Mouse (Mus musculus) spleen, postnatal 36 days (tissue): ENCODE data around the gene Dnaja3.

ENCODE experiments used
- DNase-seq, 2 experiments: peaks; one replicate each; pipeline ENCODE4 v3.0.0; 2022; ENCODE audit warnings: low spot score in 2 of 2, mixed read lengths in 1 of 2

Gene Dnaja3

DNA sequence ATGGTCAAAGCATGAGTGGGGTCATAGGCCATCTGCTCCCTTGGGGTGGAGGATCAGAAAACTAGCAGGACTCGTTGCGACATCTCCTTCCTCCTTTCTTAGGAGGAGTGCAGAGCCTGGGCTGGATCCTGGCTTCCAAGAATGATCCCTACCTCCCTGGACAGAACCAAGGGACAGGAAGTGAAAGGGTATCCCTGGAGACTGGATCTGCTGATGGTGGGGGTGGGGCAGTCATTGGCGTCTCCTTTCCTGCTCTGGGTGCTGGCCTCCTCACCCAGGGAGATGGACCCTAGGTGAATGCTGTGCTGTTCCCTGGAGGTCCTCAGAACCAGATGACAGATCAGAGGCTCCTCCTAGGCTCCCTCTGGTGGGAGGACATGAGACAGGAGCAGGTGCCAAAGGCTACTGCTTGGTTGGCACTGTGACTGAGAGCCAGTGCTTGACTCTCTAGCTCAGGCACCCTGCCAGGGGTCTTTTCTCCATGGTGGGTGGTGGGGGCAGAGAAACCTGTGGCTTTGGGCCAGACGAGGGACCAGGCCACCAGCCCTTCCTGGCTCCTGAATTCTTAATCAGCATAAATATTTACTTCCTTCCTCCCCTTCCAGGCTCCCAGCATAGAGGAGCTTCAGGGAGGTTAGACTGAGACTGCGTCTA lies 33.2 kb upstream of the Dnaja3 start:
- DNase-seq, result no peak

DNA sequence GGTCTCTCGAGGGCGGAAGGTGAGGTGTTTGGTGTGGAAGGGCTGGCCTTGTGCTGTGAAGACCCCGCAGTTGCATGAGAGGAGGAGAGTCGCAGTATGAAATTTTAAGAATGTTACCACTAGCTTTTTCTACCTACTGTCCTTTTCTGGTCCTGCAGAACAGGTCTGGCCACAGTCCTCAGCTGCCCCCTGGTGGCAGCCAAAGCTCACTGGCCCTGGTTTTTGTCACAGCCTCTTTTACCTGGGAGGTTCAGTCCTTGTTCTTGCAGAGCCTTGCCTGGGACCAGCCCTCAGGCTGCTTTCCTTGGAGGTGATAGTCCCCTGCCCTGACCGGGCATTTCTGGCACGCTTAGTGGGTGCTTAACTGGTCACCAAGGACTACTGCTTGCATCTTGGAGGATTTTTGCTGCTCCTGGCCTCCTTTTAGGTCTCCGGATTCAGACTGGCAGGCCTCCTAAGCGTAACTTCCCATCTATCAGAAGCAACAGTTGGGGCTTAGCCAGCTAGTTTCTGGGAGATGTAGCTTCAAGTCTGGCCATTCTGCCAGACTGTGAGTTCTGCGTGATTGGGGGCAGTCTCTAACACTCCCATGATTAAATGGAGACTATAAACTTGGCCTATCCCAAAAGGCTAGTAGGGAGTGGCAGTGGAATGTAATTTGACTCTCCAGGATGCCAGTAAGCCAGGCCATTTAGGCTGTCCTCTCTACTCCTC lies 31.8 kb upstream of the Dnaja3 start:
- peak; percentile 75 to 79 for DNase-seq

DNA sequence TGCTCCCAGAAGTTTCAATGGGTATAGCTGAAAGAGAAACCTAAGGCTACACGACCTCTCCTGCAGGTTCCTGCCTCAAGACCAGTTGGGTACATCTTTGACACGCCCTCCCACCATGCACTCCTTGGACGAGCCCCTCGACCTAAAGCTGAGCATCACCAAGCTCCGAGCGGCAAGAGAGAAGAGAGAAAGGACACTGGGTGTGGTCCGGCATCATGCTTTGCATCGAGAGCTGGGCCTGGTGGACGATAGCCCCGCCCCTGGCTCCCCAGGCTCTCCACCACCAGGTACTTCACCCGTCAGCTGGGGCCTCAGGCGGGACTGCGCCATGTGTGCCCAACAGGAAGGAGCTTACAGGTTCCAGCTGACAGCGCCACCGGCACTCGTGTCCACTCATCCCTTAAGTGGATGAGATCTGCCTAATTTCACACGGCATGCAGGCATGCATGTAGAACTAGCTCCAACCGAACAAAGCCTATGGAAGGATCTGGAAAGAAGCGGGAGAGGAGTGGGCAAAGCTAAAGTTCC lies 31.2 kb upstream of the Dnaja3 start:
- no peak for DNase-seq

DNA sequence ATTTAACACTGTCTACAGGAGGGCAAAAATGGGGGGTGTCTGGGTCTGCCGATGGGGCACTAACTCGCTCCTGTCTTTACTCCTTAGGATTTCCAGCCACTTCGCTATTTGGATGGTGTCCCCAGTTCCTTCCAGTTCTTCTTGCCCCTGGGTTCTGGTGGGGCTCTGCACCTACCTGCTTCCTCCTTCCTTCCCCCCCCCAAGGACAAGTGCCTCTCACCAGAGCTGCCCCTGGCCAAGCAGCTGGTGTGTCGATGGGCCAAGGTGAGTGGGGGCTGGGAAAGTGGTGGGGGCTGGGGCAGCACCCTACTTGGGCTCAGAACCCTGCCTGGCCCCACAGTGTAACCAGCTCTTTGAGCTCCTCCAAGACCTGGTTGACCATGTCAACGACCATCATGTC lies 28.6 kb upstream of the Dnaja3 start:
- no peak for DNase-seq

DNA sequence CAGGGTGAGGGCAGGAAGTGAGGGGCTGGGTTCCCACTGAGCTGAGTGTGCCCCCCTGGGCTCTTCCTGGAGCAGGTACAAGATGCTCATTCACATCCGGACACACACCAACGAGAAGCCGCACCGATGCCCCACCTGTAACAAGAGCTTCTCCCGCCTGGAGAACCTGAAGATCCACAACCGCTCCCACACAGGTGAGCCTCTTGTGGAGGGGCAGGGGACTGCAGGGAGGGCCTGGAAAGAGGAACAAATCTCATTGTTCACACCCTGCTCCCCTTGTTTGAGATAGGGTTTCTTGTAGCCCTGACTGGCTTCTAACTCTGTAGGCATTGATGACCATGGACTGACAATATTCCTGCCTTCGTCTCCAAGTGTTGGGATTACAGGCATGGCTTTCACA lies 28.1 kb upstream of the Dnaja3 start:
- DNase-seq, result no peak

DNA sequence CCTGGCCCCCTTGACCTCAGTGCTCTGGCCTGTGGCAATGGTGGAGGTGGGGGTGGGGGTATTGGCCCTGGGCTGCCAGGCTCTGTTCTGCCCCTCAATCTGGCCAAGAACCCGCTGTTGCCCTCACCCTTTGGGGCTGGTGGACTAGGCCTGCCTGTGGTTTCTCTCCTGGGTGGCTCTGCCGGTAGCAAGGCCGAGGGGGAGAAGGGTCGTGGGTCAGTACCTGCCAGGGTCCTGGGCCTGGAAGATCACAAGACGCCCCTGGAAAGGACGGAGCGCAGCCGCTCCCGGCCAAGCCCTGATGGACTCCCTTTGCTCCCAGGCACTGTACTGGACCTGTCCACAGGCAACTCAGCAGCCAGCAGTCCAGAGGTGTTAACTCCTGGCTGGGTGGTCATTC lies 26.1 kb upstream of the Dnaja3 start:
- no peak for DNase-seq

DNA sequence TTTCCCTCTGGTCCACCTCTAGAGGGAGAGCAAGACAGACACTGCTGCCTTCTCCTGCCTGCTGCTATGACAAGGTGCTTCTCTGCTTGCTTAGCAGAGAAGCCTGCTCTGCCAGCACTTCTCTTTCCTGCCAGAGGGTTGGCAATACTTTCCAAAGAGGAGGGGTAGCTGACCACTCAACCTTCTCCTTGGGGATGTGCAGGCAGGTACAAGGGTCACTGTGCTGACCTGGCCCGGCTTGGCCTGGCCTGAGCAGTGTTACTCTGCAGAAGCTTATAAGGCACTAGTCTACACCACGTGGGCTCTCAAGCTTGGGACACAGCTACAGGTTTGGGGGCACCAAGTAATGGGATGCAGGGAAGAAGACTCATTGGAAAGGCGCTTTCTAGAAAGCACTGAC lies 25.1 kb upstream of the Dnaja3 start:
- DNase-seq, result no peak

DNA sequence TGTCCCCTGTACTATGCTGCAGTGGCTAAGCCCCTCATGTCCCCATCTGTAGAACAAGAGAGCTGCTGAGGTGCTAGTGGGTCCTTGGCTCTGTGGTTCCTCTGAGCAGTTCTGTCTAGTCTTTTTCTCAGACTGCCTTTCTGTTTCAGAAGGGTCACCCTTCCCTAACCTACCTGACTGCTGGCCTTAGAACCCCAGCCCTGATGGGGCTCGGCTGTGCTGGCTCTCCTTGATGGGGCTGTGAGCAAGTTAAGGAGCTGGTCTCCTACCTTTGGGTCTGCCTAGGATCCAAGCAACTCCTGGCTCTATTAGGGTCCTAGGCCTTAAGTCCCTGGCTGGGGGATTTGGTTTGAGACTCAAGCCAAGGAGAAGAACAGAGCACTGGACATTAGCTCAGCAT lies 24.5 kb upstream of the Dnaja3 start:
- DNase-seq, result no peak

DNA sequence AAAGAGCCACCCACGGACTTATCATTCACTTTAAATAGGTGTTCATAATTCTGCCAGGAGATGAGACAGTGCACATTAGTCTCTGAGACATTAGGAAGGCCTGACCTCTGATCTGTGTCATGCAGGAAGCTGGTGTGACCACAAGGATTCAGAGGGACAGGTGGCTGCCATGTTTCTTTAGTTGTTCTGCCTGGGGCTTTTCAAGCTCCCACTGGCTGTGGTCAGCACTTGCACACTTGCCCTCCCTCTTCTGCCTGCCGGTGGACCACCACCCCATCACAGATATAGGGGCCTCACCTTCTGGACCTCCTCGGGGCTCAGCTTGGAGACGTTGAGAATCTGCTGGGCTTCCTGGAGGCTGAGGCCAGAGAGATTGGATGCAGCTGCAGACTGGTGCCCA lies 23.0 kb upstream of the Dnaja3 start:
- no peak for DNase-seq

DNA sequence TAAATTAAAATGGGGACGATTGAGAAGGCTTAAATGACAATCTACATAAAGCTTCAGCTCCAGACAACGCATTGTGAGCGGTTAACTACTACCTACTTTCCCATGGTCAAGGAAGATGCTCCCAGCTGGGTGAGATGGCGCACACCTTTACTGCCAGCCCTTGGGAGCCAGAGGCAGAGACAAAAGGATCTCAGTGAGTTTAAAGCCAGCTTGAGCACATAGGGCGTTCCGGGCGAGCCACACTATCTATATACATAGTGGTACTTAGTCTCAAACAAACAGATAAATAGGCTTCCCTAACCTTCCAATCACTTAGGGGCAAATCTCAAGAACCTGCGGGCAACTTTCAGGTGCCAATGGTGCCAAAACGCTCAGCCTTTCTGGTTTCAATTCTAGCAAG lies 15.7 kb upstream of the Dnaja3 start:
- no peak for DNase-seq

DNA sequence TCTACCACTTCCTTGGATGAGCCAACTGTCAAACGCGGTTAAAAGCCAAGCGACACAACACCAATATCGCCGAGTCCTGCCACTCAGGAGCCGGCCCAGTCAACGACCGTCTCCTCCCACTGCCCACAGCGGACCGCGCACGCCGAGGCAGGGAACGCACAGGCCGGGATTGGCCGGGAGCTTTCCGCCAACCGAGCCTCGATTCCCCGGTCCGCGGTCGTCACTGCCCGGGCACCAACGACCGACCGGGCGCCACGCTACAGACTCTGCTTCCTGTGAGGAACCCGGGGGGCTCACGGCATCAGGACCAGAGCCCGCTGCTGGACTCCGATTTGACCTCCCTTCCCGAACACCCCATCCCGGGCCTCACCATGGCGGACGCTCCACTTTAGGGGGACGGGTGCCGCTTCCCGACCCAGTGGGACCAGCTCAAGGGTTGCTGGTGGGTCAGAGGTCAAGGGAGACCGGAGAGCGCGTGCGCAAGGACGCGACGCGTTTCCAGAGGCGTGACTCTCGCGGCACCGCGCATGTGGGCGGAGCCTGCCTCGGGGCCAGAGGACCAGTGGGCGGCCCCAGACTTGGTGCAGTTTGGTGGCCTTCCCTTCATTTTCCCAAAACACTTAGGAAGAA lies 15.2 kb upstream of the Dnaja3 start, which contains the start of gene Pam16:
Gene Pam16, minus strand, starts transcription at position 508 of the 630 bp plus-strand sequence.
- peak; percentile 86 to 90 for DNase-seq

DNA sequence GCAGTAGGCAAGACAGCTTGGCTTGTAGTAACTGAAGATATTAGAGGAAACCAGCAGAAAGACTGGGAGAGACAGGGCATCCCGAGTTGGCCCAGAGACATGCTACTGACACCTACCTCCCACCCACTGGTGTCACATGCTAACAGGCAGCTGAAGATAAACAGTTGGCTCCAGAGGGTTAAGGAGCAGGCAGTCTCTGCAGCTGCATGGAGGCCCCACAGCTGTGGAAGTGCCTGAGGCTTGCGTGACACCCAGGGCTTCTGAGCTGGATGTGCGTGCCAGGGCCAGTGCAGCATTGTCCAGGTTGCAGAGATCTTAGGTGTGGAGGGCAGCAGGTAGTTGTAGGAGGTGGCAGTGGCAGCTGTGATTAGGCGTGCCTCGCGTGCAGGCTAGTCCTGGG lies 12.7 kb upstream of the Dnaja3 start:
- no peak for DNase-seq

DNA sequence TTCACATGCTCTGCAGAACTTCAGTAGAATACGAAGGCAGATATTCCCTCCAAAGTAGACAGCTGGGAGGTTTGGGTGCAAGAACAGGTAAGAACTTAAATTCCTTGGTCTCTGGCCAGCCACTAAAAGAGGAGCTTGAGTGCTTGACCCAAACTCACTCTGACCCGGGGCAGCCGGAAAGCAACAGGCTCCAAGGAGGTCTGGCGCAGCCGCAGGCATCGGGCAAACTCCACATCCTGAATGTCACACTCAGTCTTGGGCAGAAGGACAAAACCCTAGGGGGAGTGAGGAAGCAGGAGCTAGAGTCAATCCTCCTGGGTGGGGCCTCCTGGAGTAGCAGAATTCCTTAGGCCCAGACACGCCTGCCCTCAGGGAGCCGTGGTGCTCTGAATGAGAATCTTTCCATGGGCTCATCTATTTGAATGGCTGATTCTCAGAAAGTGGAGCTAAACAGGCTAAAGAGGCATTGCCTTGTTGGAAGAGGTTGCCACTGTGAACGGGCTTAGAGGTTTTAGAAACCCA lies 10.8 kb upstream of the Dnaja3 start:
- no peak for DNase-seq

DNA sequence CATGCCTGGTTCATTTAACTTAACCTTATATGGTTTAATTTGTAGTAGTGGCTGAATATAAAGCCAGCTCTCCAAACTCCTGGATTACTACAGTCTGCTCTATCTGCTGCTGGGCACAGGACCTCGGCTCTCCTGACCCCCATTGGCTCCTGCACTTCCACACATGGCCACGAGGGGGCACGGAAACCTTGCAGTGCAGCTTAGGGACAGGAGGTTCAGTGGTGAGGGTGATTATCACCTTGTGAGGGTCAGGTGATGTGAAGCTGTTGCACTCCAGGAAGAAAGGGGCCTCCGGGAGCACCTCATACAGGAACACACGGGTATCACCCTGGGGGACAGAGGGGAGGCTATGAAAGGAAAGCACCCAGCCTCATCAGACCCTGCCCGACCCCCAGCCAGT lies 9.8 kb upstream of the Dnaja3 start:
- DNase-seq, result peak; percentile 63 to 71

DNA sequence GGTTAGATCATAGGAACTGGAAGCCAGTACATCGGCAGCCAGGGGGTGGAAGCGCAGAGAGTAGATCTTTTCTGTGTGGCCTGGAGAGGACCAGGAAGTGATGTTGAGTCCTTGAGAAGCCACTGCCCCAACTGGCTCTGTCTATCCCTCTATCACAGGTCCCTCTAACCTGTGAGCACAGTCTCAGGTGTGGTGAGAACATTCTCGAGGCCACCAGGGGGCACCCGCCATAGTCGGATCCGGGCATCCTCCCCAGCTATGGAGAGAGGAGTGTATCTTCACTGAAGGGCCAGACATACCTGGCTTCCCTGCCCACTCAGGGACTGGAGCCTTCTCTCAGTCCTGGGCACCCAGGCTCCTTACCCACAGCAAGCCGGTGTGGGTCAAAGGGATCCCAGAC lies 7.7 kb upstream of the Dnaja3 start:
- DNase-seq, result no peak

DNA sequence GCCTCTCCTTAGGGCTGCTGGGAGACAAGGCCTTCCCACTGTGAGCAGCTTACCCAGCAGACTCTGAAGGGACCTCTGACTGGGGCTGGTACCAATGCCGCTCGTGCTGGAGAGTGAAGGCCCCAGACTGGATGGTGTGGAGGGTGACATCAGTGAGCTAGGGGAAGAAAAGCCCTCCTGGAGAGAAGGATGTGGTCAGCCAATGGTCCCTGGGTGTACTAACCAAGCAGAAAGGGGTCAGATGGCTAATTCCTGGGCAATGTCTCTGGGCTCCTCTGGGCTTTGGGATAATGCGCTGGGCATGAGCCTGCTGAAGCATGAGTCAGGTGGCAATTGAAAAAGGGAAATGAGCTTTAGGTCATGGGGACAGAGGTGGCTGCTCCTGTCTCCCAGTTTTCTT lies 6.1 kb upstream of the Dnaja3 start:
- DNase-seq, result no peak

DNA sequence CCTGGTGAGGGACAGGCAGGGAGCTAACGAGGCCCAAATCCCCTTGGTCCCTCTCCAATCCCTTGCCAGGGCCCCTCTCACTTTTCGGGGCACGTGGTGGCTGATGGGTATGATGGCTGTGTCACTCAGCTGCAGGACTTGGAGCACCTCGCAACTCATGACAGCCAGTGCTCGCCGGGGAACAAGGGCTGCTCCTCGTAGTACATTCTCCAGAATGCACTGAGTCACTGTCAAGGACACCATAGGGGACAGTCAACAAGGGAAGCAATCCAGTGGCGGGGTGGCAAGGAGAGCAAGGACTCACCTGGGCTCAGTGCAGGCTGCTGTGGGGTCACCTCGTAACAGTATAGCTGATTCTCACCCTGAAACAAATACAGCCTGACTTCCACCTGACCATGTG lies 5.1 kb upstream of the Dnaja3 start:
- DNase-seq, result no peak

DNA sequence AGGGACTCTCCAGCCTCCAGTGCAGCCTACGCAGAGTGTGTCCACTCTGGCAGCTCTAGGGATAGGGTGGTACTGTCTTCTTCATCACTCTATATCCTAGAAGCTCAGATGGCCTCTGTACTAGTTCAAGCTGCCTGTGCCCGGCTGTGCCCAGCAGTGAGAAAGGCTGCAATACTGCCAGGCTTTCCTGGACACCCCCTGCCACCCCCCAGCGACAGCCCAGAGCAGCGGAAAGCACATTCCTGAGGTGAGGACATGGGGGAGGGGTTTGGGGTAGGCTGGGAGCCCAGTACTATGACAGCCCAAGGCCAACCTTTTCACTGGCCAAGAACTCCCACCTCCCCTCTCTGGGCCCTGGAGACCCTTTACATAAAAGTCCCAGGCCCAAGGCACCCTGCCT lies 4.0 kb upstream of the Dnaja3 start:
- DNase-seq, result no peak

DNA sequence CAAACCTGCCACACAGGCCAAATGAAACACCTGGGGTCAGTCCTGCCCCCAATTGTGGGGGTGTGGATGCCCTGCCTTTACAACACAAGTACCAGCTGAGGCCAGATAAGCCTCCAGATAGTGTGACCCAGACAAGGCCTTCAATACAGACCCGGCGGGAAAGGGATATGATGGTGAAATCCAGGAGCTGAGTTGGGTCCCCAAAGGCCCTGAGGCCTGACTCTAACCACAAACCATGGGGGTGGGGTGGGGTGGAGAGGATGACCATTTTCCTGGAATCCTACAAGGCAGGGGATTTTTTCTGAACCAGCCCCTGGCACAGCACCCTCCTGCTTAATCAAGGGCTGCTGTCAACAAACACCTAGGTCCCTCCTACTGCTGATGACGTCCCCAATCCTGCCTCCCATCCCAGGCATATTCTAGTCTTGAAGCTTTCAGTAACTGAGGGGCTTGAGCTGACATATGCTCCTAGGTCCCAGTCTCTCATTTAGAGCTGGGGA lies 848 bp upstream of the Dnaja3 start:
- no peak for DNase-seq

DNA sequence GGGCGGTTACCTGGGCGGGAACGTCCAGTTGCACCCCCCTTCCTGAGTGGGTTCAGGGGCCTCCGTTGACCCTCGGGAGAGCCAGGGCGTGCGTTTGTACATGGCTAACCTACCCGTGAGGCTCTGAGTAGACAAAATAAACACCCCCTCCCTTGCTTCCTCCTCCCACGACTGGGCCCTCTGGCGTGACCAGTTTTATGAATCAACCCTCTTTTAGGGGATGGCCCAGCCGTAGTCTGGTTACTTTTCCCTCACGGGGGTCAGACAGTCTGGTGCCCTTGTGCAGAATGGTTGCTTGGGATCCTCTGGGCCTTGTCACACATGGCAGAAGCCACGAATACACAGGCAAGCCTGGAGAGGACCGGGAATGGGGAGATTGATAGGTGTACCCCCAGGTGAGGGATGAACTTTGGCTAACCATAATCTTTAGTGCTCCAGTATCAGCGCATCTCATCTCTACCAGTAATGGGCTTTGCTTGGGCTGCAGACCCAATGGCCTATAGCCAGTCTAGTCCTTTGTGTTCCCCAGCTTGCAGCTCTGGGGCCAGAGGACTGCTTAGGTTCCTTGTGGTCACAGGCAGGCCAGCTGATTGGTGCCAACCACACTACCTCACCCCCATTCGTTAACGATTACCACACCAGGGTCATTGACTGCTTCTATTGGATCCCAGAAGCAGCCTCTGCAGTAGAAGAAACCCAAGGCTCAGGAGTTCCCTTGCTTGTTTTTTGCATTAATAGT lies 647 bp downstream of the Dnaja3 start:
- DNase-seq, result peak; percentile 28 to 36

DNA sequence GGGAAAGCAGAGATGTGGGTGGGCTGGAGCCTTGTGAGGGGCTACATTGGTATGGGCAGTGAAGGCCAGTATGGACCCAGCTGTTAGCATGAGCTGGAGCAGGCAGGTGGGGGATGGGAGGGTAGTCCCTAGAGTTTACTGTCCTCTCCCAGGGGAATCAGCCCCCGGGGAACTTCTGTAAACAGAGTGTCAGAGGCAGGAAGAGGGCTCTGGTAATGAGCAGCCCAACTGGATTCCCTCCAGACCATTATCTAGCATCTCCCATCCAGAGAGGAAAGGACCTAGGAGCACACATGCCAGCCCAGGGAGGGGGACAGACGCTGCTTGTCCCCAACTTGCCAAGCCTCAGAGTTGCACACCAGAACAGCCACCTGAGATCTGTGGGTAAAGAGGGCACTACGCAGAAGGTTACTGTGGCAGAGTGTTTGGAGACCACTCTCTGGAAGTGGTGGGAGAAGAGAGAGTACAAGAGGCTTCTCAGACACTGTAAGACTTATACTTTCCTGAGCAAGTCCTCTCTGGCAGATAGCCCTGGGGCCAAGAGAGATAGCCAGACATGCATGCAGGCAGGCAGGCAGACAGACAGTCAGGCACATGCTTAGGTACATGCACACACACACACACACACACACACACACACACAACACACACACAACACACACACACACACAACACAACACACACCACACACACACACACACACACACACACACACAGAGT lies 1.5 kb downstream of the Dnaja3 start:
- DNase-seq, result peak; percentile 44 to 50
